Mouse (Mus musculus): ENCODE measurements at regions not wholly inside any gene's neighbourhood (a gene's known extent, or its start where the extent isn't known, plus 50 kb on each side); places are given as distances from the start of the nearest gene placed in this dataset.
A peak's percentile ranks its signal among the peaks of the same experiment; 100 is the strongest.

GRCm38 (mm10) chr2:131436149-131436548, 55.1 kb upstream of the Smox start:
- no peak for DNase-seq

- no peak for DNase-seq
Measured at GRCm38 (mm10) chr2:131430474-131430873, 60.8 kb upstream of the Smox start.

GRCm38 (mm10) chr2:131428089-131428488, 63.2 kb upstream of the Smox start:
- no peak for DNase-seq

GRCm38 (mm10) chr2:131426941-131427340, 64.4 kb upstream of the Smox start:
- no peak for DNase-seq

GRCm38 (mm10) chr2:131423616-131424320, 67.5 kb upstream of the Smox start:
- no peak for DNase-seq

GRCm38 (mm10) chr2:131422907-131423445, 68.3 kb upstream of the Smox start:
- DNase-seq: peak; percentile 75 to 80

- no peak for DNase-seq
Measured at GRCm38 (mm10) chr2:131418130-131418529, 65.4 kb upstream of the Rnf24 start.

GRCm38 (mm10) chr2:131417472-131417871, 64.8 kb upstream of the Rnf24 start:
- no peak for DNase-seq

GRCm38 (mm10) chr2:131416482-131416881, 63.8 kb upstream of the Rnf24 start:
- DNase-seq: peak; percentile 74 to 79

- no peak for DNase-seq
Measured at GRCm38 (mm10) chr2:131410906-131411520, 58.3 kb upstream of the Rnf24 start.

- peak in 1 of 2 experiments; percentile 23 for DNase-seq
Measured at GRCm38 (mm10) chr2:131407337-131407736, 54.6 kb upstream of the Rnf24 start.

- DNase-seq: no peak
Measured at GRCm38 (mm10) chr2:131404218-131404555, 51.5 kb upstream of the Rnf24 start.

GRCm38 (mm10) chr2:131403543-131404217, 51.0 kb upstream of the Rnf24 start:
- no peak for DNase-seq

Measured in cerebellum, postnatal 14 days (tissue).